Mouse (Mus musculus): ENCODE results near the gene Os9. TPM values are rescaled to one million over a fixed set of nuclear protein-coding genes. Genes with fewer than 3 reads are reported as not detected.

Gene Os9
- polyA plus RNA-seq, 1 experiment from 2014 or later: 51.2 TPM

DNA sequence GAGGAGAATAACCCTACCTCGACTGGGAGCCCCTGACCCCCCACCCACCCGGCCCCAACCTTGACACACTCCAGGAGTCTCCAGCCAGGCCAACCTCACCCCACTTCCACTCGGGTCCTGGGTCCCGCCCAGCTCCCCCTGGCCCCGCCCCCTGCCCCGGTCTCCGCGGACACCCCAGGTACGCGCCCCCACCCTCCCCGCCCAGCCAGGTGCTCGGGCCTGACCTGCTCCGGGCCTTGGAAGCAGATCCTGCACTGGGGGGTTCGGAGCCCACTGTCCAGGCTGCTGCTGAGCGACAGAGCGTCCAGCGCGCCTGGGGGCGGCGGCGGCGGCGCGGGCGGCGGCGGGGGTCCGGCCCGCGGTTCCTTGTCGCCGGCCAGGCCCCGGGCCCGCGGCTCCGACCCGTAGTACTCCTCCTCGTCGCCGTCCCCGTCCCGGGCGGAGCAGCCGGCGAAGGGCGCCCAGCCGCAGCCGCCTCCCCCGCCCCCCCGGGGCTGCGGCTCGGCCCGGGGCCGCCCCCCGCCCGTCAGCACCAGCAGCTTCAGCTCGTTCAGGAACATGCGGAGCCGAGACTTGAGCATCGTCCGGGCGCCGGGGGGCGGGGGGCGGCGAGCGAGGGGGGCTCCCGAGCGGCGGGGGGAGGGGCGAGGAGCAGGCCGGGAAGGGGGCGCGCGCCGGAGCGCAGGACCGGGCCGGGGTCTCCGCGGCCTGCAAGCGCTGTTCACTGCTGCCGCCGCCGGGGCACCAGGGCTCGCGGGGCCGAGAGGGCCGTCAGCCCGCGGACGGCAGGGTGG is 61.6 kb downstream of the Os9 start:
- no peak for ATAC-seq (replicated peaks; ENCODE audit: low FRiP score)
- Histone ChIP-seq H3K4me1 (replicated peaks; ENCODE audit: control insufficient read depth, insufficient read depth, low read length) (peaks cover 8% of the 10 kb centered on the region), H3K9ac (ENCODE audit: low read depth, low read length) (peak overlapping the region; percentile 55), H3K27me3 (replicated peaks; ENCODE audit: control insufficient read depth, insufficient read depth, low read length) (peaks cover 48% of the 10 kb centered on the region), H3K4me2 (peak overlapping the region; percentile 98), H3K27ac (ENCODE audit: low read depth, low read length) (no peak overlapping the region), H3K9me3 (ENCODE audit: control insufficient read depth, low read length) (no peaks in the 10 kb centered on the region), H3K4me3 (ENCODE audit: low read depth, low read length) (peak overlapping the region; percentile 72), H3K36me3 (ENCODE audit: control insufficient read depth, insufficient read depth, low read length) (no peaks in the 10 kb centered on the region)
- no peak for DNase-seq (ENCODE audit: low spot score)
- WGBS: under 1% methylated on average over 75 of the region's 92 CpGs

- Histone ChIP-seq H3K4me1 (replicated peaks; ENCODE audit: control insufficient read depth, insufficient read depth, low read length) (peaks cover 8% of the 10 kb centered on the region), H3K27ac (ENCODE audit: low read depth, low read length) (no peak overlapping the region), H3K9me3 (ENCODE audit: control insufficient read depth, low read length) (no peaks in the 10 kb centered on the region), H3K9ac (ENCODE audit: low read depth, low read length) (no peak overlapping the region), H3K27me3 (replicated peaks; ENCODE audit: control insufficient read depth, insufficient read depth, low read length) (peaks cover 48% of the 10 kb centered on the region), H3K4me3 (ENCODE audit: low read depth, low read length) (peak overlapping the region; percentile 72), H3K36me3 (ENCODE audit: control insufficient read depth, insufficient read depth, low read length) (no peaks in the 10 kb centered on the region), H3K4me2 (peak overlapping the region; percentile 98)
- ATAC-seq (replicated peaks; ENCODE audit: low FRiP score): no peak
- no peak for DNase-seq (ENCODE audit: low spot score)
- WGBS: 11% methylated on average over 8 of the region's 8 CpGs
Observed at GRCm38 (mm10) chr10:127058708-127059107, 62.2 kb downstream of the Os9 start.

GRCm38 (mm10) chr10:127058161-127058560 is 62.8 kb downstream of the Os9 start:
- Histone ChIP-seq H3K27ac (ENCODE audit: low read depth, low read length) (no peak overlapping the region), H3K9ac (ENCODE audit: low read depth, low read length) (no peak overlapping the region), H3K36me3 (ENCODE audit: control insufficient read depth, insufficient read depth, low read length) (no peaks in the 10 kb centered on the region), H3K4me1 (replicated peaks; ENCODE audit: control insufficient read depth, insufficient read depth, low read length) (peaks cover 8% of the 10 kb centered on the region), H3K27me3 (replicated peaks; ENCODE audit: control insufficient read depth, insufficient read depth, low read length) (peaks cover 48% of the 10 kb centered on the region), H3K4me2 (peak overlapping the region; percentile 98), H3K9me3 (ENCODE audit: control insufficient read depth, low read length) (no peaks in the 10 kb centered on the region), H3K4me3 (ENCODE audit: low read depth, low read length) (peak overlapping the region; percentile 72; the same call in 1 of the 2 replicates)
- WGBS: 3% methylated on average over 9 of the region's 9 CpGs
- DNase-seq (ENCODE audit: low spot score): no peak
- ATAC-seq (replicated peaks; ENCODE audit: low FRiP score): peak; percentile 50

GRCm38 (mm10) chr10:127056490-127056889 is 64.4 kb downstream of the Os9 start:
- Histone ChIP-seq H3K9me3 (ENCODE audit: control insufficient read depth, low read length) (no peaks in the 10 kb centered on the region), H3K9ac (ENCODE audit: low read depth, low read length) (no peak overlapping the region), H3K4me3 (ENCODE audit: low read depth, low read length) (no peak overlapping the region), H3K36me3 (ENCODE audit: control insufficient read depth, insufficient read depth, low read length) (no peaks in the 10 kb centered on the region), H3K4me2 (no peak overlapping the region), H3K4me1 (replicated peaks; ENCODE audit: control insufficient read depth, insufficient read depth, low read length) (peaks cover 8% of the 10 kb centered on the region), H3K27me3 (replicated peaks; ENCODE audit: control insufficient read depth, insufficient read depth, low read length) (peaks cover 57% of the 10 kb centered on the region), H3K27ac (ENCODE audit: low read depth, low read length) (no peak overlapping the region)
- 83% methylated on average over 20 of the region's 20 CpGs for WGBS
- ATAC-seq (replicated peaks; ENCODE audit: low FRiP score) (no peak), DNase-seq (ENCODE audit: low spot score) (no peak)

- DNase-seq (ENCODE audit: low spot score) (no peak), ATAC-seq (replicated peaks; ENCODE audit: low FRiP score) (no peak)
- H3K36me3 ChIP-seq (ENCODE audit: control insufficient read depth, insufficient read depth, low read length): no peaks in the 10 kb centered on the region
- H3K27me3 ChIP-seq (replicated peaks; ENCODE audit: control insufficient read depth, insufficient read depth, low read length): peaks cover 57% of the 10 kb centered on the region
- H3K9me3 ChIP-seq (ENCODE audit: control insufficient read depth, low read length): no peaks in the 10 kb centered on the region
- peaks cover 11% of the 10 kb centered on the region for H3K4me1 ChIP-seq (replicated peaks; ENCODE audit: control insufficient read depth, insufficient read depth, low read length)
- H3K9ac ChIP-seq (ENCODE audit: low read depth, low read length): no peak overlapping the region
- no peak overlapping the region for H3K4me2 ChIP-seq
- H3K27ac ChIP-seq (ENCODE audit: low read depth, low read length): no peak overlapping the region
- no peak overlapping the region for H3K4me3 ChIP-seq (ENCODE audit: low read depth, low read length)
- 65% methylated on average over 8 of the region's 8 CpGs for WGBS
Observed at GRCm38 (mm10) chr10:127055406-127055805, 65.5 kb downstream of the Os9 start.

GRCm38 (mm10) chr10:127054646-127055045 is 66.3 kb downstream of the Os9 start:
- H3K27ac ChIP-seq (ENCODE audit: low read depth, low read length): no peak overlapping the region
- H3K4me1 ChIP-seq (replicated peaks; ENCODE audit: control insufficient read depth, insufficient read depth, low read length): peaks cover 11% of the 10 kb centered on the region; the same call in 1 of the 2 replicates
- no peaks in the 10 kb centered on the region for H3K9me3 ChIP-seq (ENCODE audit: control insufficient read depth, low read length)
- H3K4me3 ChIP-seq (ENCODE audit: low read depth, low read length): no peak overlapping the region
- ATAC-seq (replicated peaks; ENCODE audit: low FRiP score) (no peak), DNase-seq (ENCODE audit: low spot score) (no peak)
- whole genome bisulfite sequencing: 52% methylated on average over 4 of the region's 4 CpGs
- H3K27me3 ChIP-seq (replicated peaks; ENCODE audit: control insufficient read depth, insufficient read depth, low read length): peaks cover 57% of the 10 kb centered on the region
- H3K4me2 ChIP-seq: no peak overlapping the region
- no peaks in the 10 kb centered on the region for H3K36me3 ChIP-seq (ENCODE audit: control insufficient read depth, insufficient read depth, low read length)
- no peak overlapping the region for H3K9ac ChIP-seq (ENCODE audit: low read depth, low read length)

GRCm38 (mm10) chr10:127050119-127050474 is 70.8 kb downstream of the Os9 start:
- Histone ChIP-seq H3K27ac (ENCODE audit: low read depth, low read length) (no peak overlapping the region), H3K4me2 (no peak overlapping the region), H3K9ac (ENCODE audit: low read depth, low read length) (no peak overlapping the region), H3K27me3 (replicated peaks; ENCODE audit: control insufficient read depth, insufficient read depth, low read length) (peaks cover 56% of the 10 kb centered on the region), H3K4me3 (ENCODE audit: low read depth, low read length) (no peak overlapping the region), H3K36me3 (ENCODE audit: control insufficient read depth, insufficient read depth, low read length) (no peaks in the 10 kb centered on the region), H3K9me3 (ENCODE audit: control insufficient read depth, low read length) (no peaks in the 10 kb centered on the region), H3K4me1 (replicated peaks; ENCODE audit: control insufficient read depth, insufficient read depth, low read length) (peaks cover 3% of the 10 kb centered on the region; the same call in 1 of the 2 replicates)
- 12% methylated on average over 10 of the region's 10 CpGs for WGBS
- ATAC-seq (replicated peaks; ENCODE audit: low FRiP score) (no peak), DNase-seq (ENCODE audit: low spot score) (no peak)

DNA sequence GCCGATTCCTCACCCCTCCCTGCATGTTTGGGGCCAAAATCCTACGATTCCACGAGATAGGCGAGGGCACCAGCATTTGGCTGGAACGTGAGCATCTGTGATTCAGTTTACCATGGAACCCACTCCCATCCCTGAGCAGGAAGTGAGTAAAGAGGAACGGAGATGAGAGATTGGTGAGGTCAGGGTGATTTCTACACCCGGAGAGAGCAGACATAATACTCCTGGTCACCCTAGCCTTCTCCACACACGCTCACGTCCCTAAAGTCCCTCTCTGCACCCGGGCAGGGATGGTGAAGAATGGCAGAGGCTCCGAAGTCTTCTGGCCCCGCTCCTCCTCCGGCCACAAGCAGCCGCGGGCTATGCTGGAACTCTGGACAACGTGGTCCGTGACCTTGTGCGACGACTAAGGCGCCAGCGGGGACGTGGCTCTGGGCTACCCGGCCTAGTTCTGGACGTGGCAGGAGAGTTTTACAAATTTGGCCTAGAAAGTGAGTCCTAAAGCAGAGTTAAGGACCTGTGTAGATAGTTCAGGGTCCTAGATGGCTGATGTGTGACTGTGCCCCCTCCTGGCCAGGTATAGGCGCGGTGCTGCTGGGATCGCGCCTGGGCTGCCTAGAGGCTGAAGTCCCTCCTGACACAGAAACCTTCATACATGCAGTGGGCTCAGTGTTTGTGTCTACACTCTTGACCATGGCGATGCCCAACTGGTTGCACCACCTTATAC is 71.4 kb downstream of the Os9 start:
- H3K9me3 ChIP-seq (ENCODE audit: control insufficient read depth, low read length): no peaks in the 10 kb centered on the region
- whole genome bisulfite sequencing: 3% methylated on average over 29 of the region's 29 CpGs
- DNase-seq (ENCODE audit: low spot score) (no peak), ATAC-seq (replicated peaks; ENCODE audit: low FRiP score) (0 out of 2 replicates have a peak, but pooled peaks have one; percentile 30)
- H3K9ac ChIP-seq (ENCODE audit: low read depth, low read length): no peak overlapping the region
- H3K4me3 ChIP-seq (ENCODE audit: low read depth, low read length): peak overlapping the region; percentile 5; the same call in 1 of the 2 replicates
- no peaks in the 10 kb centered on the region for H3K36me3 ChIP-seq (ENCODE audit: control insufficient read depth, insufficient read depth, low read length)
- peaks cover 3% of the 10 kb centered on the region; the same call in 1 of the 2 replicates for H3K4me1 ChIP-seq (replicated peaks; ENCODE audit: control insufficient read depth, insufficient read depth, low read length)
- H3K27ac ChIP-seq (ENCODE audit: low read depth, low read length): no peak overlapping the region
- peak overlapping the region; percentile 30 for H3K4me2 ChIP-seq
- H3K27me3 ChIP-seq (replicated peaks; ENCODE audit: control insufficient read depth, insufficient read depth, low read length): peaks cover 56% of the 10 kb centered on the region
